Mouse (Mus musculus): ENCODE measurements at regions not wholly inside any gene's neighbourhood (a gene's known extent, or its start where the extent isn't known, plus 50 kb on each side); places are given as distances from the start of the nearest gene placed in this dataset.

DNA sequence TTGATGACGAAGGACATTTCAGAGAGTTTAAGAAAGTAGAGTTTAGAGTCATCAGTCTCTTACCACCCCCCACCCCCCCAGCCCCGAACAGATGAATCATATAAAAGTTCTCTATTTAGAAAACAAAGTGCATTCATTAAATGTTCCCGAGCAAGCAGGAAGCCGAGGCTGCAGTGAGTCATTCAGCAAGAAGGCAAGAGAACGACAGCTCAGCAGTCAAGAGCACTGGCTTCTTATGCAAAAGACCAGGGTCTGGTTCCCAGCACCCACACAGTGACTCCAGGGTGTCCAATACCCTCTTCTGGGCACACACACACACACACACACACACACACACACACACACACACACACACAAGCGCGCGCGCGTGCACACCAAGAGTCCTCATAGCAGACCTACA is 107.0 kb upstream of the Spata13 start:
- H3K9me3 ChIP-seq (replicated peaks), result no peaks in the 10 kb centered on the region
- no peaks in the 10 kb centered on the region for H3K36me3 ChIP-seq
- H3K4me2 ChIP-seq (replicated peaks), result no peak overlapping the region
- no peaks in the 10 kb centered on the region for H3K27me3 ChIP-seq
- H3K4me1 ChIP-seq, result peaks cover 17% of the 10 kb centered on the region
- no peak overlapping the region for H3K4me3 ChIP-seq (replicated peaks)
- ATAC-seq (ENCODE audit: insufficient number of reproducible peaks, low FRiP score, low TSS enrichment, low read depth), result no peak
- no peak overlapping the region for H3K27ac ChIP-seq (replicated peaks)
- WGBS, result 73% methylated on average over 10 of the region's 10 CpGs
- H3K9ac ChIP-seq, result no peak overlapping the region

DNA sequence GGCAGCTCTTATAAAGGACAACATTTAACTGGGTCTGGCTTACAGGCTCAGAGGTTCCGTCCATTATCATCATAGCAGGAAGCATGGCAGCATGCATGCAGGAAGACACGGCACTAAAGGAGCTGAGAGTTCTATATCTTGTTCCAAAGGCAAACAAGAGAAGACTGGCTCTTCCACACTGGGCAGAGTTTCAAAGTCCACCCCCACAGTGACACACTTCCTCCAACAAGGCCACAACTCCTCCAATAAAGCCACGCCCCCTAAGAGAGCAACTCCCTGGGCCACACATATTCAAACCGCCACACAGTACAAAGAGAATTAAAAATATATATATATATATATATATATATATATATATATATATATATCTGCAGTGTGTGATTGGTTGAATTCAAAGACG is 105.8 kb upstream of the Spata13 start:
- no peak overlapping the region for H3K4me2 ChIP-seq (replicated peaks)
- H3K4me3 ChIP-seq (replicated peaks), result no peak overlapping the region
- H3K9me3 ChIP-seq (replicated peaks), result no peaks in the 10 kb centered on the region
- no peak overlapping the region for H3K27ac ChIP-seq (replicated peaks)
- peaks cover 17% of the 10 kb centered on the region for H3K4me1 ChIP-seq
- no peak for ATAC-seq (ENCODE audit: insufficient number of reproducible peaks, low FRiP score, low TSS enrichment, low read depth)
- no peaks in the 10 kb centered on the region for H3K36me3 ChIP-seq
- 85% methylated on average over 5 of the region's 5 CpGs for WGBS
- H3K27me3 ChIP-seq, result no peaks in the 10 kb centered on the region
- H3K9ac ChIP-seq, result no peak overlapping the region

DNA sequence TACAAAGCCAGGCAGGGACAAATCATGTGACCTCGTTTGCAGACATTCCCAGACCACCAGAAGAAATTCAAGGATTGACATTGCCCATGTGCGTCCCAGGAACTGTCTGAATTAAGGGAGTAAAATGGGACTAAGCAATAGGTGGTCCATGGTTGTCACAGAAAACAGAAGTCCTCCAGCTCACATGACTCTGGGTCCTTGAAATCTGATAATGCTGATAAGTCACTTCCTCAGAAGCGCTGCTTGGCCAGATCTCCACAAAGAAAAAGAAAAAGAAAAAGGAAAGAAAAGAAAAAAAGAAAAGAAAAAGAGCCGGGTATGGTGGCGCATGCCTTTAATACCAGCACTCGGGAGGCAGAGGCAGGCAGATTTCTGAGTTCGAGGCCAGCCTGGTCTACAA is 105.3 kb upstream of the Spata13 start:
- no peak for ATAC-seq (ENCODE audit: insufficient number of reproducible peaks, low FRiP score, low TSS enrichment, low read depth)
- Histone ChIP-seq H3K9me3 (replicated peaks) (no peaks in the 10 kb centered on the region), H3K27me3 (no peaks in the 10 kb centered on the region), H3K36me3 (no peaks in the 10 kb centered on the region), H3K4me1 (peaks cover 19% of the 10 kb centered on the region), H3K27ac (replicated peaks) (no peak overlapping the region), H3K4me2 (replicated peaks) (no peak overlapping the region), H3K9ac (no peak overlapping the region), H3K4me3 (replicated peaks) (no peak overlapping the region)
- 81% methylated on average over 7 of the region's 7 CpGs for WGBS

DNA sequence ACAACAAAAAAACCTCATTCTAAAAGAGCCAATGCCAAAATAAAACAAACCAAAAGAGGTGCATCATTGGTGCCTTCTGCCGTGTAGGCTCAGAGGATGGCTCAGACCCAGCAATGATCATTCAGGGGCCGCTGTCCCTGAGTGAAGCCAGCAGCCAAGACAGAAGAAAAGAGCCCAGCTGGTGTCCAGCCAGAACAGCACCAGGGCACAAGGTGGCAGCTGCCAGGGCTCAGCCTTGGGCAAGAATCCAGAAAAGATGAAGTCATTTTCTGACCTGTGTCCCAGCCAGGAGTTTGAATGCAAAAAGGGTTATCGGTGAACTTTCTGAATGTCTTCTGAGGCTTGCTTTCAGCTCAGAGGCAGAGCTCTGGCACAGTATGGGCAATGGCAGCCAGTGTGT is 104.8 kb upstream of the Spata13 start:
- Histone ChIP-seq H3K4me3 (replicated peaks) (no peak overlapping the region), H3K27ac (replicated peaks) (no peak overlapping the region), H3K9me3 (replicated peaks) (no peaks in the 10 kb centered on the region), H3K4me2 (replicated peaks) (no peak overlapping the region), H3K27me3 (no peaks in the 10 kb centered on the region), H3K4me1 (peaks cover 21% of the 10 kb centered on the region), H3K36me3 (no peaks in the 10 kb centered on the region), H3K9ac (no peak overlapping the region)
- no peak for ATAC-seq (ENCODE audit: insufficient number of reproducible peaks, low FRiP score, low TSS enrichment, low read depth)
- 67% methylated on average over 3 of the region's 3 CpGs for WGBS

DNA sequence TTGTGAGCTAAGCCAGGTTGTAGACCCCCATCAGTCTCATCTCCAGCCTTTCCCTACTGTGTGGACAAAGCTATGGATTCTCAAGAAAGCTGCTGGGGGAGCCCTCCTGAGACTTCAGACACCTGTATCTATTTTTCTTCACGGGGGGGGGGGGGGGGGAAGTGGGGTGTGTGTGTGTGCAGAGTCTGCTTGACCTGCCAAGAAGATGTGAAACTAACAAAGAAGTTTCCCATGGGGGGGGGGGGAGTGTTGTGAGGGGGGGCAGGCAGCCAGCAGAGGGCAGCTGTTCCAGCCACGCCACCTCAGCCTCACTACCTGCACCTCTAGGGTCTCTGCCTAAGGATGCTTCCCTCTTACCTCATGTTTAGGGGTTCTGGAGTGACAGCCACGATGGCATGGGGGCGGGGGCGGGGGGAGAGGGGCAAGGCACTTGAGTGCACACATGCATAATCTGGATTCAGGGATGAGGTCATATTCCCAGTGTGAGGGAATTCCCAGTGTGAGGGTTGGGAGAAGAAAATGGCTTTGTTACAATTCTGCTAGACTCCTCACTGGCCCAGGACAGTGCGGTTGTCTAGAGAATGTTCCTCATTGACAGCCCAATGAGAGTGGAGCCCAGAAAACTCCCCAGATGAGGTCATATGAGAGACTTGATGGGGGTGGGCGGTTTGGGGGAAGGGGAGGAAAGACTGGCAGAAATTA is 104.0 kb upstream of the Spata13 start:
- H3K9me3 ChIP-seq (replicated peaks), result no peaks in the 10 kb centered on the region
- no peaks in the 10 kb centered on the region for H3K27me3 ChIP-seq
- H3K9ac ChIP-seq, result no peak overlapping the region
- H3K27ac ChIP-seq (replicated peaks), result no peak overlapping the region
- H3K36me3 ChIP-seq, result no peaks in the 10 kb centered on the region
- peaks cover 28% of the 10 kb centered on the region for H3K4me1 ChIP-seq
- no peak overlapping the region for H3K4me2 ChIP-seq (replicated peaks)
- WGBS, result 39% methylated on average over 7 of the region's 7 CpGs
- no peak for ATAC-seq (ENCODE audit: insufficient number of reproducible peaks, low FRiP score, low TSS enrichment, low read depth)
- H3K4me3 ChIP-seq (replicated peaks), result no peak overlapping the region

DNA sequence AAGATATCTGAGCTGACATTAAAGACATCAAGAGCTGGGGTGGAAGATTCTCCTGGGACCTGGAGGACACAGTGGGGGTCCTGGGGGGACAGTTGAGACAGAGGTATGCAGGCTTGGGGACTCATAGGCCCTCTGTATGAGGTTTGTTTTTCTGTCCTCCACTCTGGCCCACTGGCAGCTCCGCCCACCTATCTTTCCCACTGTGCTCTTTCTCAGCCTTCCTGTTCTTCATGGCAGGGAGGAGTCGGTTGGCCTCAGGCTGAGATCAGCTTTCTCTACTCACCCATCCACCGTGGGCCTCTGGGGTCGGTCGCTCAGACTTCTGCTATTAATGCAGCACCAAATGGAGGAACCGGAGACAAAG is 103.5 kb upstream of the Spata13 start:
- H3K27ac ChIP-seq (replicated peaks), result no peak overlapping the region
- WGBS, result 22% methylated on average over 6 of the region's 6 CpGs

DNA sequence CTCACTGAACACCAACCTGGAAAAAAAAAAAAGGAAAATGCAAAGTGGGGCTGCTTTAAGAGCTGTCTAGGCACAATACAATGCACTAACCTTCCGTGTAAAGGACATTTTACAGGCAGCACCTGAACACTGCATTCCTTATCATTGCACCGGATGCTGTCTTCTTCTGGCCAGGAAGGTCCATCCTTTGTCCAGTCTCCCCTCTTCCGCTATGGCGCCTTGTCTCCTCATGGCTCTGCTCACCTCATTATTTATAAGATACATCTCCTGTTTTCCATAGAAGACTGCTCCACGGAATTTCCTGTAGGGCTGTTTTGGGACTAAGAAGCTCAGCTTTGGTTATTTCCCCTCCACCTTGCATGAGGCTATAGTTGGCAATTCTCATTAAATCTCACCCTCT is 102.8 kb upstream of the Spata13 start:
- 90% methylated on average over 5 of the region's 5 CpGs for WGBS
- no peak for ATAC-seq (ENCODE audit: insufficient number of reproducible peaks, low FRiP score, low TSS enrichment, low read depth)
- Histone ChIP-seq H3K9me3 (replicated peaks) (no peaks in the 10 kb centered on the region), H3K4me1 (peaks cover 29% of the 10 kb centered on the region), H3K27me3 (no peaks in the 10 kb centered on the region), H3K27ac (replicated peaks) (no peak overlapping the region), H3K4me2 (replicated peaks) (no peak overlapping the region), H3K9ac (no peak overlapping the region), H3K4me3 (replicated peaks) (no peak overlapping the region), H3K36me3 (no peaks in the 10 kb centered on the region)

More for the DNA sequence above, 103.5 kb upstream of the Spata13 start:
- no peaks in the 10 kb centered on the region for H3K27me3 ChIP-seq
- ATAC-seq (ENCODE audit: insufficient number of reproducible peaks, low FRiP score, low TSS enrichment, low read depth), result no peak
- H3K9me3 ChIP-seq (replicated peaks), result no peaks in the 10 kb centered on the region
- H3K9ac ChIP-seq, result no peak overlapping the region
- H3K36me3 ChIP-seq, result no peaks in the 10 kb centered on the region
- H3K4me3 ChIP-seq (replicated peaks), result no peak overlapping the region
- H3K4me1 ChIP-seq, result peaks cover 29% of the 10 kb centered on the region
- no peak overlapping the region for H3K4me2 ChIP-seq (replicated peaks)

DNA sequence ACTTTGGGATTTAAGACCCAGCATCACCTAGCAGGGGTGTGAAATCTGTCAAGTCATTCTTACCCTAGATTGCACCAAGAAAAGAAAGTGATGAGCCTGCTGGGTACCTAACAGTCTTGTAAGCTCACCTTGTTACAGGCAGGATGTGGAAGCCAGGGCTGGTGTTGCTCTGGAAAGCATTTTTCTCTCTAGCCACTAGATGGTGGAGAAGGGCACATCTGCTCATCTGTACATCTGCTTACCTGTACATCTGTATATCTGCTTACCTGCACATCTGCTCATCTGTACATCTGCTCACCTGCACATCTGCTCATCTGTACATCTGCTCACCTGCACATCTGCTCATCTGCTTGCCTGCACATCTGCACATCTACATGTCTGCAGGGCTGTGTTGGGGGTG is 102.0 kb upstream of the Spata13 start:
- Histone ChIP-seq H3K4me1 (peaks cover 29% of the 10 kb centered on the region), H3K9ac (no peak overlapping the region), H3K4me3 (replicated peaks) (no peak overlapping the region), H3K4me2 (replicated peaks) (no peak overlapping the region), H3K9me3 (replicated peaks) (no peaks in the 10 kb centered on the region), H3K36me3 (no peaks in the 10 kb centered on the region), H3K27ac (replicated peaks) (no peak overlapping the region), H3K27me3 (no peaks in the 10 kb centered on the region)
- no peak for ATAC-seq (ENCODE audit: insufficient number of reproducible peaks, low FRiP score, low TSS enrichment, low read depth)

DNA sequence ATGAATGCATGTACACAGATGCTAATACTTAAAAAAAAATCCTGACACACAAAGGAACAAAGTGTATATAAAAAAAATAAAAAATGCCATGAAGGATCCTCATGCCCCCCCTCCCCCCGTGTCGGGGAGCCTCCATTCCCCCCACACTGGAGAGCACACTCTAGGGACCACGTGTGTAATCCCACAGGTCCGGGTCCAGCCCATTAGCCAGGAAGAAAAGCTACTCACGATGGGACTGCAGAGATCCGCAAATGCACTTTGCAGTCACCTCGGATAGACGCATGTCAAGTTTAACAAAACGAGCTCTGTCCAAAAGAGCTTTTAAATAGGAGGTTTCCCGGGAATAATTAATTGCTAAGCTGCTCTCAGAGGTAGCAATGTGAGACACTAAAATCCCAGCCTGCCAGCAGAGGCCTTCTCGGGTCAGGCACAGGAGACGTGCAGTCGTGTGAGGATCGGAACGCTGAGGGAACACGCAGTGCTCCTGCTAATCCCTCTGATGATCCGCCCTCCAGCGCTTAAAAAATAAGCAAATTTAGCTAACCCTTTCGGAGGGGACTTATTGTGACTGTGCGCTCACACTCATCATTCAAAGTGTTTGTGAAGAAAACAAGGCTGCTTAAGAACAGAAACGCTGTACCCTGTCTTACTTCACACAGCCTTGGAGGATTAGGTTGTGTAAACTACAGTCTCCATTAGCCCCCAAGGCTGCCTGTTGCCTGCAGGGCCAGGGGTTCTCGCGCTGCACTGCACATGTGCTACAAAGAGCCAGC is 100.2 kb upstream of the Spata13 start:
- 35% methylated on average over 23 of the region's 23 CpGs for WGBS

DNA sequence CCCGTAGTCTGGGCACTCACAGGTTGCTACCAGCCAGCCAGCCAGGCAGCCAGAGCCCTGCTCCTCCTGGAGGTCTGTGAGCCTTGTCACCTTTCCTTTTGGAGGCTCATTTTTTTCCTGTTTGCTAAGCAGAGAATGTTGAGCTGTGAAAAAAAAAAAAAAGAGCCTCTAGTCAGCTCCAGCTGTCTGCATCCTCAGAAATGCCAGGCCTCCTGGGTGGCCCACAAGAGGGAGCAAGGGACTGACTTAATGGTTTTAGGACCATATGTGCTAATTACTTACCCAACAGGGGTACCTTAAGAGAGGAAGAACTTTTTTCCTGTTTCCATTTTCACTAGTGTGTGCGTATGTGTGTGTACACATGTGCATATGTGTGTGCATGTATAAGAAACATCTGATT is 94.8 kb upstream of the Spata13 start:
- Histone ChIP-seq H3K9ac (no peak overlapping the region), H3K27ac (replicated peaks) (no peak overlapping the region), H3K4me2 (replicated peaks) (no peak overlapping the region), H3K27me3 (no peaks in the 10 kb centered on the region), H3K4me1 (peaks cover 26% of the 10 kb centered on the region), H3K9me3 (replicated peaks) (no peaks in the 10 kb centered on the region), H3K36me3 (no peaks in the 10 kb centered on the region), H3K4me3 (replicated peaks) (no peak overlapping the region)
- ATAC-seq (ENCODE audit: insufficient number of reproducible peaks, low FRiP score, low TSS enrichment, low read depth), result no peak
- 71% methylated on average over 2 of the region's 2 CpGs for WGBS

More for the DNA sequence above, 100.2 kb upstream of the Spata13 start:
- H3K4me3 ChIP-seq (replicated peaks), result no peak overlapping the region
- peak overlapping the region; percentile 44 for H3K27ac ChIP-seq (replicated peaks)
- H3K9me3 ChIP-seq (replicated peaks), result no peaks in the 10 kb centered on the region
- no peaks in the 10 kb centered on the region for H3K36me3 ChIP-seq
- no peak overlapping the region for H3K9ac ChIP-seq
- no peaks in the 10 kb centered on the region for H3K27me3 ChIP-seq
- peaks cover 29% of the 10 kb centered on the region for H3K4me1 ChIP-seq
- ATAC-seq (ENCODE audit: insufficient number of reproducible peaks, low FRiP score, low TSS enrichment, low read depth), result peak; percentile 34; the same call in 1 of the 2 replicates
- no peak overlapping the region for H3K4me2 ChIP-seq (replicated peaks)

DNA sequence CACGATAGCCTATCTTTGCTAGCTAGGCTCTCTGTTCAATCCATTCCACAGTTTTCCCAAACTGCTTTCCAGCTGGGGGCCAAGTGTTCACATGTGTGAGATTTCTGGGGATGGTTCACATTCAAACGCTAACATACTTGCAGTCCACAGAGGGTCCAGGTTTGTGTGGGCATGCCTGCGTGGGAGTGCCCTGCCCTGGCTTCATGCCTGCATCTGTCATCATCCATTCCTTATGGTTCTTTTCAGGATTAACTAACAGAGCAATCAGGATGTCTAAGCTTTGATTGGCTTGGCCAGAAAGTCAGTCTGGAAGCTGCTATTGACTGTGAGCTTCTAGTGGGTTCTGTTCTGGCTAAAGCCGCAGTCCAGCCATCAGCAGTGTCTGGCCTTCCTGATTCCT is 93.7 kb upstream of the Spata13 start:
- no peaks in the 10 kb centered on the region for H3K27me3 ChIP-seq
- peaks cover 19% of the 10 kb centered on the region; the same call in 1 of the 2 replicates for H3K4me1 ChIP-seq
- H3K27ac ChIP-seq (replicated peaks), result no peak overlapping the region
- H3K4me3 ChIP-seq (replicated peaks), result no peak overlapping the region
- 29% methylated on average over 4 of the region's 4 CpGs for WGBS
- H3K9ac ChIP-seq, result no peak overlapping the region
- ATAC-seq (ENCODE audit: insufficient number of reproducible peaks, low FRiP score, low TSS enrichment, low read depth), result no peak
- H3K4me2 ChIP-seq (replicated peaks), result no peak overlapping the region
- H3K36me3 ChIP-seq, result no peaks in the 10 kb centered on the region
- H3K9me3 ChIP-seq (replicated peaks), result no peaks in the 10 kb centered on the region

DNA sequence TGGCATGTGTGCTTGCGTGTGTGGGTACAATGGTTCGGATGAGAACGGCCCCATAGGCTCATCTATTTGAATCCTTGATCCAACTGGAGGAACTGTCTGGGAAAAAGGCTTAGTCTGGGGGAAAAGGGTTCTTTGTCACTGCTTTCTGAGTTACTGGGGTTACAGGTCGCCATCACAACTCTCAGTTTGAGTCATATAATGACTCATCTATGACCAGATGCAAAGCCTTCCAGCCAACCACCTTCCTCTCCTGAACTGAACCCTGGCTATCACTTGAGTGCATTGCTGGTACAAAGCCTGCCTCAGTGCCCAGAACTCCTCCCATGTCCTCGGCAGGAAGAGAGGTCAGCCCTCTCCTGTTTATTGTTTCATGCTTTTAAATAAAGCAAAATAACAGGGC is 92.2 kb upstream of the Spata13 start:
- Histone ChIP-seq H3K4me2 (replicated peaks) (no peak overlapping the region), H3K4me1 (peaks cover 19% of the 10 kb centered on the region; the same call in 1 of the 2 replicates), H3K27ac (replicated peaks) (no peak overlapping the region), H3K36me3 (no peaks in the 10 kb centered on the region), H3K27me3 (no peaks in the 10 kb centered on the region), H3K4me3 (replicated peaks) (no peak overlapping the region), H3K9me3 (replicated peaks) (no peaks in the 10 kb centered on the region), H3K9ac (no peak overlapping the region)
- 73% methylated on average over 5 of the region's 5 CpGs for WGBS
- ATAC-seq (ENCODE audit: insufficient number of reproducible peaks, low FRiP score, low TSS enrichment, low read depth), result no peak
